Mouse (Mus musculus) layer of hippocampus, adult 11-12 months (tissue): ENCODE data around the gene Sh2d4b.

Source experiments
- DNase-seq: peaks from one replicate; pipeline ENCODE4 v3.0.0; 2022; ENCODE audit warnings: low spot score

Sh2d4b gene

DNA sequence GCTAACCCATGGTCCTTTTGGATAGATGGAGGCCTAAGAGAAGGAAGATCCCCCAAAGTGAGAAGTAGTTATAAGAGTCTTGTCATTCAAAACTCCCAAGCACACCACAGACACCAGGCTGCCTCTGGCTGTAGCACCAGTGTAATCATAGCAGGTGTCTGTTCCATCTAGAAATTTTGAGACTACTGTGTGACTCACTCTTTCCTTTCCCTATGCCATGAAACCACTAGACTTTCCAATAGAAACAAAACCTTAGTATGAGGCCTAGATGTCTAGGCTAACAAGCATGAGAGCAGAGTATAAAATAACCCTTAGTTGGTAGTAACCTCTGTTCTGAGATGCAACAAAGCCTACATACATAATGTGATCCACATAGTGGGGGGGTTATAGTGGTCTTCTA lies 55.7 kb downstream of the Sh2d4b start:
- DNase-seq: no peak

DNA sequence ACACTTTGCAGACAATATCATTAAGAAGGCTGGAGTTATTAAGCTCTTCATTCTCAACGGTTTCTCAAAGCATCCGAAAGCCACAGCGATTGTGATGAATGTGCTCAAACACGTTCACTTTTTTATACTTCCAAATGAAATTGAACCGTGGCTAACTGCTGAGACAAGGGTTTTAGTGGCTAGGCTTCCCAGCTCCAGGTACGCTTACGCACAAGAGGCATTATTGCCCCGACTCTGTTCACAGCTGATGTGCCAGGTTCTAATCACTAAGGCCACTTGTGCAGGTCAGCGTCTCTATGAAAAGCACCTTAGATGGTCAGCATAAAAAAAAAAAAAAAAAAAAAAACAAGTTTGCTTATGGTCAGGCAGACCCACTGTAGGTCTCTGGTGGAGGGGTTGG lies 62.6 kb downstream of the Sh2d4b start:
- no peak for DNase-seq

DNA sequence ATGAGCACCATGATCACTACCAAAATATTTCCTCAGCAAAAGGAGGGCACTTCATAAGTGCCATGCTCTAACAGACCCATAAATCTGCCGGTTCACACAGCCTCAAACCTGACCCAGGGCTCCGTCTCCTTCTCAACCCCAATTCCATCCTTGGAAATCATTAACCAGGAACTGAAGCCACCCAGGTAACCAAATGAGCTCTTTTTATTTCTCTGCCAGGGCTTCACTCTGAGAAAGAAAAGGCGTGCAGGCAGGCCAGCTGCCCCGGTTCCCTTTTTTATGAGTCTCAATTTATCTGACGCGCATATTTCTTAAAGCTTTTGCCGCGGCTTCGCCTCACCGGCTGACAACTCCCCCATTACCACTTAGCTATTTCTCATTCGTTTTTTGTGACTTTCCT lies 63.0 kb downstream of the Sh2d4b start:
- DNase-seq: no peak

DNA sequence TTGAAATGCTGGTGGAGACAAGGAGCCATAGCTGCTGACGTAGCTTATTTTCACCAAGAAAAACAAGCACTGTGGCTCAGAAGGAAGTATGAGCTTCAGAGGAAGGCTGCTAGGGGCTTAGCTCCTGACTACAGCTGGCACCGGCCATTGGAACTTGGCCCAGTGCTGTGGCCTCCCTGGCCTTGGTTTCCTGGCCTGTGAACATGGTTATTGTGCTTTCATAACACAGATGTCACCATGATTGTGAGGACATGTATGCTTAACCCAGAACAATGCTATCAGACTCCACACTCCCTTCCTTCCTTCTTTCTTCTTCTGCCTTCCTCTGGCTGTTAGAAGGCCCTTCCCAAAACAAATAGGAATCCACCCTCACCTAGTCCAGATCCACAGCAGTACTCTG lies 75.0 kb downstream of the Sh2d4b start:
- no peak for DNase-seq

DNA sequence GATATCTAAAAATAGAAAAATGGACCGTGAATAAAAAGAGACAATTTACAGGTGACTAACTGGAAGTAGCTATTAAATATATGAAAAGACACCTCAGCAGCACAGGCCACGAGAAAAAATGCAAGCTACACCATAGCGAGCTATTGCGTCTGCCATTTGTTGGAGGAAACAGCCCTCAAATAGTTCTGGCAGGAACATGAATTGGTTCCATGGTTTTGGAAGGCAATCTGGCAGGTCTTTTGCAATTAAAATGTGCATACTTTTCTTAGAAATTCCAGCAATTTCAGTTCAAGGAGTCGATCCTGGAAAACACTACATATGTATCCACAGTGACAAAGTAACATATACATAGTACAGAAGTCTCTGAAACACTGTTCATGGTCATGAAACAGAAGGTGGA lies 76.4 kb downstream of the Sh2d4b start:
- peak; percentile 16 for DNase-seq

DNA sequence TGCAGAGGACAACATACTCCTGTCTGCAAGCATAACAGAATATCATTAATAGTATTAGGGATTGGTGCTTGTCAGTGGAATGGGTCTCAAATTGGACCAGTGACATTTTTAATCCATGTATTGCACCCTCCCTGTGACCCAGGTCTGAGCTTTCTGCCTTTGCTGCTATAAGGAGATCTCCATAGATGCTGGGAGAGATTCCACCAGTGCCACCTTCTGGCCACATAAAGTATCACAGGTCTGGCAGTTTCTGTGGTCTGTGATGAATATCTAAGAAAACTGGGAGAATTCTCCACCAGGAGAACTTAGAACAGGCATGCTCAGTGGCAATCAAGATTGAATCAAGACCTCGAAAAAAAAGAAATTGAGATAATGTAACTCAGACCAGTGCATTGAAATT lies 101.5 kb downstream of the Sh2d4b start:
- DNase-seq: peak; percentile 67

DNA sequence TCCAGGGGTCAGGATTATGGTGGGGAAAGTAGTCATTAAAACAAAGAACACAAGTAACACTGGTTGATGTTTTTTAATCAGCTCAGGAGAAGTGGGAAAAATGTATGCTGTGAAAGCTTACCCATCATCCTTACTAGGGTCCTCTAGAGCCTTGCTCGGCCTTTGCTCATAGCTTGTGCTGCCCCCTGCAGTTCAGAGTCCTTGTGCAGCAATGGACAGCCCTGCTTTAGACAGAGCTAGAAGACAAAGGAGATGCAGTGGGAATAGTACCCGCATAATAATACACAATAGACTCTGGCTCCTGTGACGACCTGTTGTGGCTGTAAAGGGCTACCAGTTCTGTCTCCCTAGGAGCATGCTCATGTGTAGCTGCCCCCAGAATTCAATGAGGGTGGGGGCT lies 104.0 kb downstream of the Sh2d4b start:
- DNase-seq: peak; percentile 13

DNA sequence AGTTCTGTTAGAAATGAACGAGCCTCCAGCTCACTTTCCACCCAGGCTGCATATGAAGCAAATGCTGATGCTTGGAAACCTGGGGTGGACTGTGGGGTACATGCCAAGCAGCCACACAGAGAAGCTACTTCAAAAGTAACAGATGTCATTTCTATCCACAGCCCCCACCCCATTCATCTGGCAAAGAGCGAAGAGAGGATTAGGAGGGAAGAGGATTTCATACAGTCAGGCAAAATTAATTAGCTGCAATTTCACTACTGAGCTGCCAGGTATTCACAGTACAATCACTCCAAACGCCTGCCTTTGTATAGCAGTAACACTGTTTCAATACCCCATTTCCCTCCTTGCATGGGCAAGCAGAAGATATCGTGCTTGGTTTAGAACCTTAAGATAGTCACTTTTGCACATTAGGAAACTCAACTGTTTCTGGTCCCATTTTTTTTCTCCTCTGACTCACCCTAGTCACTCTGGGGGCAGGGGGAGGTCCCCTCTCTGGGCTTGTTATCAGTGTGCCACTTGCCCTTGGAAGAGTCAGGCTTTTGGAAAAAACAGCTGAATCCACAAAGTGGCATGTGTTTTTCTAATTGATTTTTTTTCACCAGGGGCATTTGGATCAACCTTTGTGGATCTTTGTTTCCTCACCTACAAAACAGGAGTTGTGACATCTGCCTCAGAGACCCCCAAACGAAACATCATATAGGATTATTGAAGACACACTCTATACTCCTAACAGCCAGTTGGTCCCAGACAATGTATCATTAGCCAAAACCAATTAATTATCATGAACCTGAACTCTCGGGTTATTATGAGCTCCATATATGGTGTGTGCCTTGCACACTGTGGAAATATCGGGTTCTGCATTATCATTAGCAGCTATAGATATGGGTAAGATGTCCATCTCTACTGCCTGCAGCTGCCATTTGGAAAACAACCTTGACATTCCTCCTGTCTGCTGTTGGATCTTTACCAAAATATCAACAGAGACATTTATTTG lies 123.7 kb downstream of the Sh2d4b start:
- peak; percentile 9 for DNase-seq
